Comparison of ENCODE assay signal across 9 mouse cellular contexts in the genomic region with DNA sequence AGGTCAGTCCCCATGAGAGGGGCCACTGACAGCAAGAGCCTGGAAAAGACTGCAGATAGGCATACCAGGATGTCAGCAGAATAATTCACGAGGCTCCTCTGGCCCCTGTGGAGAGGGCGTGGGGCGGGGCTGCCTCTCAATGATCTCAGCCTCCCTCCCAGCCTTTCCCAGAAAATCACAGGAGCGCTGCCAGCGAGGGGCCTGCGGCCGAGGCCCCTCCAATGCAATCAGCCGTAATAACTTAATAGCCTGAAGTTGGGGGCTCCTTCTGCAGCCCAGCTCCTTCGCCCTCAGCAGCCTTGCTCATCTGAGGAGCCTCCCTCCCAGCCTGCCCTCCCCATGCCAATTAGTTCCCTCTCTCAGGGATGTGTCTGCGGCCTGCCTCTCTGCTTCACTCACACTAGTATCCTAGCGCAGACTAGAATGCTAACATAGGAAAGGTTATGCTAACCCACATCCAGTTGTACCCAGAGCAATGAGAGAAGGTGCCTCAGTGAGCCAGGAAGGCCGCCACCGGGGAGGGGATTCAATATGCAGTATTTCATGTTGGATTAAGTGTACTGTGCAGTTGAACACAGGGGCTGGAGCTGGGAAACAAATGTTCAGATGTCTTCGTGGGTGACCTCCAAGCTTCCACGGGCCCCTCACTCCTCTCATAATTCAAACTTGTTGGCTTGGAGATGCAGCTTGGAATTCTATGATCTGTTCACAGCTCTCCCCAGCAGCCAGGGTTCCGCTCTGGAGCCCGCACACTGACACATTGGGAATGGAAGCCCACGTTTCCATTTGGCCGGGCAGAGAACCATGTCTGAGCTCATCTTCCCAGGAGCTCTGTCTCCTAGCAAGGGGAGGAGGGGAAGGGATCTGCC.
DNase-seq lines count a peak whose midpoint lies in the region; ATAC-seq and TF ChIP-seq lines count a peak whose summit lies in the region.
"Had no signal": no experiment of that assay in that cellular context is flagged by ENCODE, and none has a peak within 500 bp of the region (broad histone marks: within the 10 kb centered on the region; RNA-seq: fewer than 3 reads in every experiment).

No protein-coding gene starts in this region.

- no peaks in the 10 kb centered on the region for H3K27me3 ChIP-seq in heart, embryonic 16.5 days (ENCODE audit: control insufficient read depth, insufficient read depth, low read length)
- H3K27me3 ChIP-seq in hindbrain, embryonic 11.5 days (ENCODE audit: control insufficient read depth, insufficient read depth, low read length): no peaks in the 10 kb centered on the region
- H3K27me3 ChIP-seq in midbrain, postnatal 0 days (ENCODE audit: insufficient read depth, low read length): no peaks in the 10 kb centered on the region

- H3K4me3 ChIP-seq in heart, embryonic 16.5 days (ENCODE audit: low read length): no peak overlapping the region
- H3K4me3 ChIP-seq in hindbrain, embryonic 11.5 days (ENCODE audit: low read depth, low read length): no peak overlapping the region
- no peak overlapping the region for H3K4me3 ChIP-seq in midbrain, postnatal 0 days (ENCODE audit: low read depth, low read length)

- no peak overlapping the region for H3K9ac ChIP-seq in heart, embryonic 16.5 days (ENCODE audit: low read length)
- H3K9ac ChIP-seq in hindbrain, embryonic 11.5 days (ENCODE audit: low read depth, low read length): no peak overlapping the region
- no peak overlapping the region for H3K9ac ChIP-seq in midbrain, postnatal 0 days (replicated peaks; ENCODE audit: low read length, poor library complexity, severe bottlenecking)

- H3K9me3 ChIP-seq in heart, embryonic 16.5 days (replicated peaks; ENCODE audit: control insufficient read depth, low read length): peaks cover 12% of the 10 kb centered on the region
- no peaks in the 10 kb centered on the region for H3K9me3 ChIP-seq in hindbrain, embryonic 11.5 days (ENCODE audit: control insufficient read depth, low read length)
- peaks cover 4% of the 10 kb centered on the region; the same call in 1 of the 2 replicates for H3K9me3 ChIP-seq in midbrain, postnatal 0 days (ENCODE audit: low read length)

- no peak for DNase-seq in heart, adult 18-20 months
- DNase-seq in embryo, embryonic 9.5 days (ENCODE audit: extremely low spot score): peak; percentile 58
- DNase-seq in hindbrain, embryonic 11.5 days (ENCODE audit: low spot score): peak; percentile 56
- DNase-seq in midbrain, postnatal 0 days (ENCODE audit: low spot score): no peak
- no peak for DNase-seq in testis, postnatal 14 days (ENCODE audit: low spot score)
- DNase-seq in adrenal gland, postnatal 4 days (ENCODE audit: low spot score in 2 of 2): no peak
- DNase-seq in adrenal gland, adult 2 months: no peak
- DNase-seq: cerebellum, adult 11 months had no signal

- no peaks in the 10 kb centered on the region for H3K36me3 ChIP-seq in heart, embryonic 16.5 days (ENCODE audit: control insufficient read depth, insufficient read depth)
- no peaks in the 10 kb centered on the region for H3K36me3 ChIP-seq in hindbrain, embryonic 11.5 days (ENCODE audit: control insufficient read depth, insufficient read depth, low read length)
- no peaks in the 10 kb centered on the region for H3K36me3 ChIP-seq in midbrain, postnatal 0 days (ENCODE audit: insufficient read depth, low read length)

- no peak for TF ChIP-seq CTCF in midbrain, postnatal 0 days (IDR thresholded peaks at IDR 0.05)

- no peak overlapping the region for H3K4me2 ChIP-seq in heart, embryonic 16.5 days (ENCODE audit: low read depth, low read length)
- H3K4me2 ChIP-seq in hindbrain, embryonic 11.5 days (replicated peaks; ENCODE audit: low read depth, low read length): no peak overlapping the region
- no peak overlapping the region for H3K4me2 ChIP-seq in midbrain, postnatal 0 days (ENCODE audit: low read depth, low read length, poor library complexity, severe bottlenecking)

- WGBS in heart, embryonic 16.5 days: 61% methylated on average over 19 of the region's 19 CpGs
- whole genome bisulfite sequencing in hindbrain, embryonic 11.5 days: 25% methylated on average over 19 of the region's 19 CpGs
- 23% methylated on average over 19 of the region's 19 CpGs for WGBS in midbrain, postnatal 0 days

- ATAC-seq in heart, embryonic 16.5 days (replicated peaks; ENCODE audit: extremely low read depth, insufficient read depth, low FRiP score): no peak
- ATAC-seq in hindbrain, embryonic 11.5 days (ENCODE audit: low FRiP score): peak; percentile 68
- peak; percentile 35; the same call in 1 of the 2 replicates for ATAC-seq in midbrain, postnatal 0 days (ENCODE audit: low FRiP score)

- H3K4me1 ChIP-seq in heart, embryonic 16.5 days (ENCODE audit: control insufficient read depth, insufficient read depth, low read length): peaks cover 4% of the 10 kb centered on the region
- H3K4me1 ChIP-seq in hindbrain, embryonic 11.5 days (replicated peaks; ENCODE audit: control insufficient read depth, insufficient read depth, low read length): peaks cover 2% of the 10 kb centered on the region; the same call in 1 of the 2 replicates
- H3K4me1 ChIP-seq in midbrain, postnatal 0 days (ENCODE audit: insufficient read depth, low read length): no peaks in the 10 kb centered on the region

- 0 out of 2 replicates have a peak overlapping the region, but pooled peaks have one; percentile 12 for H3K27ac ChIP-seq in heart, embryonic 16.5 days (ENCODE audit: low read length)
- peak overlapping the region; percentile 30 for H3K27ac ChIP-seq in hindbrain, embryonic 11.5 days (ENCODE audit: low read depth, low read length)
- H3K27ac ChIP-seq in midbrain, postnatal 0 days (ENCODE audit: low read depth, low read length): peak overlapping the region; percentile 26; the same call in 1 of the 2 replicates

Comparison
In these comparisons a context has a peak if more than half of its experiments do, and no peak if none do; other contexts are left out.
1. DNase-seq: peak in embryo, embryonic 9.5 days (single experiment) and hindbrain, embryonic 11.5 days (single experiment); none in heart, adult 18-20 months (0 of 2), midbrain, postnatal 0 days (single experiment), testis, postnatal 14 days (single experiment), adrenal gland, postnatal 4 days (0 of 2) and adrenal gland, adult 2 months (single experiment).
2. Peak in every context shown above with its lines, with median percentiles within 50 percentile points of each other: H3K27ac ChIP-seq.